Mouse (Mus musculus) forebrain, embryonic 13.5 days (tissue): ENCODE data around the gene Igdcc4. TPM values are rescaled to one million over a fixed set of nuclear protein-coding genes. Genes with fewer than 3 reads are reported as not detected.

Source experiments
- ATAC-seq: fragments of 200-750 bp; cut with Nextera tagmentation; 2 replicates; pipeline ENCODE4 v1.8.0; 2017
- H3K27ac ChIP-seq: fragments of 300-500 bp; sonication (generic); 2 replicates; pipeline ENCODE4 v1.5.1; 2015; ENCODE audit warnings: inconsistent platforms, mild to moderate bottlenecking, moderate library complexity
- H3K27me3 ChIP-seq: fragments of 300-500 bp; sonication (generic); 2 replicates; pipeline ENCODE4 v1.6.1; 2015; ENCODE audit warnings: mild to moderate bottlenecking, inconsistent platforms
- H3K36me3 ChIP-seq: fragments of 300-500 bp; sonication (generic); 2 replicates; pipeline ENCODE4 v1.6.1; 2015; ENCODE audit warnings: mild to moderate bottlenecking, inconsistent platforms; ENCODE audit not compliant: poor library complexity, severe bottlenecking
- H3K4me1 ChIP-seq: fragments of 300-500 bp; sonication (generic); 2 replicates; pipeline ENCODE4 v1.6.1; 2015; ENCODE audit warnings: inconsistent platforms
- H3K4me2 ChIP-seq: fragments of 300-500 bp; sonication (generic); 2 replicates; pipeline ENCODE4 v1.6.1; 2015; ENCODE audit warnings: inconsistent platforms, mild to moderate bottlenecking, moderate library complexity
- H3K4me3 ChIP-seq: fragments of 300-500 bp; sonication (generic); 2 replicates; pipeline ENCODE4 v1.5.1; 2015; ENCODE audit warnings: mild to moderate bottlenecking, inconsistent platforms
- H3K9ac ChIP-seq: fragments of 300-500 bp; sonication (generic); 2 replicates; pipeline ENCODE4 v1.6.1; 2015; ENCODE audit warnings: mild to moderate bottlenecking, inconsistent platforms
- H3K9me3 ChIP-seq: fragments of 300-500 bp; sonication (generic); replicated peaks from 2 replicates; pipeline ENCODE4 v1.6.1; 2016; ENCODE audit warnings: inconsistent platforms
- WGBS: fragments of 180-500 bp; shearing (Covaris S2); methylation state at CpG from one replicate; pipeline ENCODE4 v1.1.7; 2015; 5-methylcytosine and 5-hydroxymethylcytosine counted together
- polyA plus RNA-seq: library from polyadenylated mRNA; unstranded; fragments of >200 nt; fragmentation: Nextera tagmentation; extraction: Ambion mirVana; gene quantifications from 2 replicates; pipeline ENCODE4 v1.2.1, GENCODE M21; 2015

Gene Igdcc4
- polyA plus RNA-seq, 1 experiment from 2014 or later, result 10.5 TPM

DNA sequence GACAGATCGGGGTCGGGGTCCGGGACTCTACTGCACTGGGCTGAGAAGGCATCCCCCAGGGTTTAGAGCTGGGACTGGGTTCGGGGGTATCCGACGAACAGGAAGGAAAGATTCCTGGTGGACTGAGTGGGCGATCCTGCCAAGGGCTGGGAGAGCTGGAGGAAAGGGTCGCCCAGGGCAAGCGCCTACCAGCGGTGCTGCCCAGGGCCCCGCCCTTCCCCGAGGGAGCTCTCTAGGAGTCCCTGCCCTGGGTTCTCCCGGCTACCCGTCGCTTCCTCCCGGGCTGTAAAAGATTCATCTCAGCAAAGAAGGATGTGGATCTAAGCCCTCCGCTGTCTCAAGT is 40.7 kb downstream of the Igdcc4 start:
- peak; percentile 56 for ATAC-seq
- H3K4me2 ChIP-seq, result peak overlapping the region; percentile 84
- H3K4me3 ChIP-seq, result peak overlapping the region; percentile 96
- H3K9me3 ChIP-seq, result no peaks in the 10 kb centered on the region
- H3K9ac ChIP-seq, result peak overlapping the region; percentile 91
- peaks cover 30% of the 10 kb centered on the region for H3K36me3 ChIP-seq
- H3K4me1 ChIP-seq, result peaks cover 44% of the 10 kb centered on the region
- H3K27ac ChIP-seq, result peak overlapping the region; percentile 96
- peaks cover 2% of the 10 kb centered on the region; the same call in 1 of the 2 replicates for H3K27me3 ChIP-seq
- 0% methylated on average over 15 of the region's 17 CpGs for WGBS

GRCm38 (mm10) chr9:65142399-65142798 is 41.1 kb downstream of the Igdcc4 start:
- Histone ChIP-seq H3K9me3 (no peaks in the 10 kb centered on the region), H3K4me1 (peaks cover 44% of the 10 kb centered on the region), H3K4me2 (peak overlapping the region; percentile 84), H3K9ac (peak overlapping the region; percentile 91), H3K4me3 (peak overlapping the region; percentile 96), H3K27ac (peak overlapping the region; percentile 96), H3K27me3 (peaks cover 2% of the 10 kb centered on the region; the same call in 1 of the 2 replicates), H3K36me3 (peaks cover 35% of the 10 kb centered on the region)
- under 1% methylated on average over 8 of the region's 8 CpGs for WGBS
- peak; percentile 26; the same call in 1 of the 2 replicates for ATAC-seq

- Histone ChIP-seq H3K4me2 (no peak overlapping the region), H3K27me3 (no peaks in the 10 kb centered on the region), H3K9ac (peak overlapping the region; percentile 3; the same call in 1 of the 2 replicates), H3K36me3 (peaks cover 69% of the 10 kb centered on the region), H3K9me3 (no peaks in the 10 kb centered on the region), H3K4me1 (peaks cover 39% of the 10 kb centered on the region), H3K27ac (peak overlapping the region; percentile 28; the same call in 1 of the 2 replicates), H3K4me3 (no peak overlapping the region)
- ATAC-seq, result no peak
- 60% methylated on average over 5 of the region's 5 CpGs for WGBS
These were observed 44.7 kb downstream of the Igdcc4 start for GRCm38 (mm10) chr9:65146001-65146400.

GRCm38 (mm10) chr9:65148507-65148906 is 47.2 kb downstream of the Igdcc4 start:
- Histone ChIP-seq H3K27me3 (no peaks in the 10 kb centered on the region), H3K4me1 (peaks cover 45% of the 10 kb centered on the region), H3K36me3 (peaks cover 75% of the 10 kb centered on the region), H3K9me3 (no peaks in the 10 kb centered on the region), H3K9ac (no peak overlapping the region), H3K27ac (no peak overlapping the region), H3K4me3 (no peak overlapping the region), H3K4me2 (no peak overlapping the region)
- ATAC-seq, result no peak
- WGBS, result 86% methylated on average over 7 of the region's 7 CpGs

DNA sequence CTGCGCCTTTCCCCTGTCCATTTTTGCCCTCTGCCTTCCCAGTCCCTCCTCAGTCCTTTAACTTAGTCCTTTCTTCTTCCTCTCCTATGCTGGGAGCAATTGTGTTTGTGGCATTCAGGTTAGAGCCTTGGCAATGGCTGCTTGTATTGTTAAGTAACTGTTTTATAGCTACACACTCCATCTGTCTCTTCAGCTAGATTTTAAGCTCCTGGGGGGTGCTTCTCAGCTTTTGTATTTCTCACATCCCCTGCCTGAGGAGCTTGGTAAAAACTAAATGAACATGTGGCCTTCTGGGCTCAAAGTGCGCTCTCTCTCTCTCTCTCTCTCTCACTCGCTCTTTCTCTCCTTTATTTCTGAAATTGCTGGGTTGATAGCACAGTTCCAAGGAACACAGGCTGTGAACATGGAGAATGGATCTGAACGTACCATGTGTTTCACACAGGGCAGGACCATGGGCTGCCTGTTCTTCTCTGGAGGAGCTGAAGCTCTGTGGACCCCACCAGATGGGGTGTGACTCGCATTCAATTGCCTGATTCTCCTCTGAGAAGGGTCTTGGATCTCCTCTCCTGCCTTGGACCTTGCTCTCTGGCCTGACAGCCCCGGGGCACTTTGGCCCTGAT is 51.5 kb downstream of the Igdcc4 start:
- WGBS, result 13% methylated on average over 6 of the region's 6 CpGs
- peak; percentile 84 for ATAC-seq
- H3K4me2 ChIP-seq, result peak overlapping the region; percentile 35
- 0 out of 2 replicates have a peak overlapping the region, but pooled peaks have one; percentile 9 for H3K4me3 ChIP-seq
- peaks cover 61% of the 10 kb centered on the region for H3K4me1 ChIP-seq
- peak overlapping the region; percentile 97 for H3K27ac ChIP-seq
- H3K9me3 ChIP-seq, result no peaks in the 10 kb centered on the region
- H3K36me3 ChIP-seq, result peaks cover 56% of the 10 kb centered on the region
- H3K9ac ChIP-seq, result peak overlapping the region; percentile 60
- no peaks in the 10 kb centered on the region for H3K27me3 ChIP-seq

- Histone ChIP-seq H3K4me1 (peaks cover 65% of the 10 kb centered on the region), H3K4me3 (0 out of 2 replicates have a peak overlapping the region, but pooled peaks have one; percentile 9)
- 3% methylated on average over 5 of the region's 5 CpGs for WGBS
These were observed 52.0 kb downstream of the Igdcc4 start for GRCm38 (mm10) chr9:65153331-65153711.

DNA sequence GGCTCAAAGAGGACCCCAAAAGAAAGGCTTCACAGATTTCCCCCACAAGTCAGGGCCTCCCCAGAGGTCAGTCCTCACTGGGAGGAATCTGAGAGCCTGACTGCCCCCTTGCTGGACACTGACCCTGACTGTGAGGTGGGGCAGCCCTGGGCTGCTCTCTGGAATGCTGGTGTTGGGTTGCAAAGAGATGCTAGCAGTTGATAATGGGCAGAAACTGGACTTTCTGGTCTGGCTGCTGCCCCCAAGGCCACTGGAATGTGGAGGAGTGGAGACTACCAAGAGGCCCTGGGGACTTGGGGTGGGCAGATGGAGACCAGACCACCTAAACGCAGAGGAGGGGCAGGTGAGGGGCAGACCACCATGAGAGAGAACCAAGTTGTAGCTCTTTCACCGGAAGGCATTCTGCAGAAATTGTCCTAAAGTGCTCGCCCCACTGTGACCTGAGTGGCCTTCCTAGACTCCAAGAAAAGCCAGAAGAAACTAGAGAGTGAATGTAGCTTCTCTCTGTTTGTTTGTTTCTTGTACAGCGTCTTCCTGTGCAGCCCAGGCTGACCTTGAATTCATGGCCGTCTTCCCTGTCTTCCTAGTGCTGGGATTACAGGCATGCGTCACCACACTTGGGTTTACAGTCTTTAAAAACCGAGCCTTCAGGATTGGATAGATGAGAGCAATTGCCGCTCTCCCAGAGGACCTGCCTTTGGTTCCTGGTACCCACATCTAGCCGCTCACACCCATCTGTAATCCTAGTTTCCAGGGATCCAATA is 53.6 kb downstream of the Igdcc4 start:
- peaks cover 71% of the 10 kb centered on the region for H3K4me1 ChIP-seq
- H3K4me2 ChIP-seq, result no peak overlapping the region
- no peaks in the 10 kb centered on the region for H3K9me3 ChIP-seq
- WGBS, result 76% methylated on average over 9 of the region's 9 CpGs
- no peak overlapping the region for H3K4me3 ChIP-seq
- H3K36me3 ChIP-seq, result peaks cover 41% of the 10 kb centered on the region
- no peaks in the 10 kb centered on the region for H3K27me3 ChIP-seq
- H3K9ac ChIP-seq, result 0 out of 2 replicates have a peak overlapping the region, but pooled peaks have one; percentile 16
- H3K27ac ChIP-seq, result no peak overlapping the region
- no peak for ATAC-seq

More at GRCm38 (mm10) chr9:65153331-65153711, 52.0 kb downstream of the Igdcc4 start:
- no peaks in the 10 kb centered on the region for H3K9me3 ChIP-seq
- no peaks in the 10 kb centered on the region for H3K27me3 ChIP-seq
- peak overlapping the region; percentile 35 for H3K4me2 ChIP-seq
- H3K9ac ChIP-seq, result peak overlapping the region; percentile 60
- H3K36me3 ChIP-seq, result peaks cover 51% of the 10 kb centered on the region
- ATAC-seq, result peak; percentile 83
- peak overlapping the region; percentile 97 for H3K27ac ChIP-seq

DNA sequence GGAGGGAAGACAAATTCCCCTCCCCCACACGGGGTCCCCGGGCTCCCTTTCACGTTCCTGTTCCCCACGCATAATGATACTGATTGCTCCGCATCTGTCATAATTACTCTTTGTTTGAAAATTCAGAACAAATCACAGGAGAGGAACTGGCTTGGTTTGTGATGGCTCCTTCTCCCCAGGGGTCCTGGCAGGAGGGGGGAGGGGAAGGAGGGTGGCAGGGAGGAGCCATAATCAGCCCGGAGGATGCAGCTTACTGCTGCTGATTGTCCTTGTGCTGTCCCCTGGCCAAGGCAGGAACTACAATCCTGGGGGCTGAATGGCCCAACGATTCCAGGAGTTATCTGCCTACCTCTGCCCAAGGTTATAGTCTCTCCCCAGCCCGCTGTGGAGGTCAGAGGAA is 55.3 kb downstream of the Igdcc4 start:
- no peaks in the 10 kb centered on the region for H3K27me3 ChIP-seq
- peaks cover 28% of the 10 kb centered on the region for H3K36me3 ChIP-seq
- H3K9me3 ChIP-seq, result no peaks in the 10 kb centered on the region
- peak overlapping the region; percentile 31; the same call in 1 of the 2 replicates for H3K9ac ChIP-seq
- H3K4me1 ChIP-seq, result peaks cover 84% of the 10 kb centered on the region
- peak overlapping the region; percentile 27 for H3K4me2 ChIP-seq
- H3K27ac ChIP-seq, result peak overlapping the region; percentile 31
- ATAC-seq, result 0 out of 2 replicates have a peak, but pooled peaks have one; percentile 23
- no peak overlapping the region for H3K4me3 ChIP-seq
- 5% methylated on average over 8 of the region's 8 CpGs for WGBS

GRCm38 (mm10) chr9:65157631-65158030 is 56.3 kb downstream of the Igdcc4 start:
- Histone ChIP-seq H3K9me3 (no peaks in the 10 kb centered on the region), H3K9ac (no peak overlapping the region), H3K4me3 (no peak overlapping the region), H3K4me1 (peaks cover 87% of the 10 kb centered on the region), H3K27ac (0 out of 2 replicates have a peak overlapping the region, but pooled peaks have one; percentile 21), H3K27me3 (no peaks in the 10 kb centered on the region), H3K36me3 (peaks cover 28% of the 10 kb centered on the region), H3K4me2 (no peak overlapping the region)
- WGBS, result 46% methylated on average over 6 of the region's 6 CpGs
- ATAC-seq, result no peak

DNA sequence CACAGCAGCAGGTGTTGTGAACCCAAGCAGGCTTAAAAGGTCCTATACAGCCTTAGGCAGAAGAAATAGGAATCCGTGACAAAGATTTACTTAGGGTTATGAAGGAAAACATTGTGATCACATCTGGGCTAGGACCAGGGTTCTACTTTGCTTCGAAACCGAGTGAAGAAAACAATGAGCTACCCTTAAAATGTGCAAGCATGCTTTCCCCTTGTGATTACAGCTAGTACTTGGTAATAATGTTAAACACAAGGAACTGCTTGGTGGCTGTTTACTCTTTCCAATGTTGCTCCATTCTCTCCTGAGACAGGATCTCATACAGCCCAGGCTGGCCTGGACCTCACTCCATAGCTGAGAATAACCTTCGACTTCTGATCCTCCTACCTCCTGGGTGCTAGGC is 59.9 kb downstream of the Igdcc4 start:
- Histone ChIP-seq H3K4me3 (no peak overlapping the region), H3K4me2 (peak overlapping the region; percentile 5; the same call in 1 of the 2 replicates), H3K27ac (peak overlapping the region; percentile 92), H3K9ac (peak overlapping the region; percentile 70; the same call in 1 of the 2 replicates), H3K36me3 (peaks cover 11% of the 10 kb centered on the region; the same call in 1 of the 2 replicates), H3K9me3 (no peaks in the 10 kb centered on the region), H3K4me1 (peaks cover 73% of the 10 kb centered on the region), H3K27me3 (no peaks in the 10 kb centered on the region)
- WGBS, result 7% methylated on average over 4 of the region's 4 CpGs
- no peak for ATAC-seq

DNA sequence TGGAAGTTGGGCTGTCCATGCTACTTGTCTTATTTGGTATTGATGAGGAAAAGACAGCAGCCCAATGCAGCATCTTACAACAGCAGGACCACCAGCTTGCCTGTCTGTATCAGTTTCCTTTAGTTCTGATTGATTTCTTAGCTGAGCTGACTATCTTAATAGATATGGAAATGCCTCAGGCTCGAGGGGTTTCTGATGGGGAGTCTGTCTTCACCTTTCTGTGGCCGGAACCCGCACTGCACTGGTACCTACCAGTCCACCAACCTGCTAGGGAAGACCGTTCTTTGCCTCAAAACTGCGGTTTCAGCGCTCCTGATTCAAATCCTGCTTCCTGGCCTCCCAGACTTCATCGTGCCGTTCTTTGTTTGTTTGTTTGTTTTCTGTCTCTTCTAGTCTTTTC is 60.6 kb downstream of the Igdcc4 start:
- ATAC-seq, result no peak
- Histone ChIP-seq H3K4me3 (no peak overlapping the region), H3K4me2 (peak overlapping the region; percentile 85), H3K9me3 (no peaks in the 10 kb centered on the region), H3K4me1 (peaks cover 71% of the 10 kb centered on the region), H3K27ac (peak overlapping the region; percentile 92), H3K36me3 (peaks cover 11% of the 10 kb centered on the region; the same call in 1 of the 2 replicates), H3K27me3 (no peaks in the 10 kb centered on the region), H3K9ac (peak overlapping the region; percentile 70; the same call in 1 of the 2 replicates)
- 6% methylated on average over 8 of the region's 8 CpGs for WGBS
